ENCODE assay signal across 9 mouse cellular contexts in genomic region chr9:41153050-41153449, GRCm38 (mm10). TPM values are rescaled to one million over a fixed set of nuclear protein-coding genes. Genes with fewer than 3 reads are reported as not detected.
DNase-seq lines count a peak whose midpoint lies in the region; ATAC-seq lines count a peak whose summit lies in the region.
"Had no signal": no experiment of that assay in that cellular context is flagged by ENCODE, and none has a peak within 500 bp of the region (broad histone marks: within the 10 kb centered on the region; RNA-seq: fewer than 3 reads in every experiment).

No protein-coding gene starts in this region.

- H3K36me3 ChIP-seq in embryonic facial prominence, embryonic 10.5 days (replicated peaks), result no peaks in the 10 kb centered on the region
- no peaks in the 10 kb centered on the region for H3K36me3 ChIP-seq in liver, embryonic 12.5 days

- ATAC-seq in liver, embryonic 12.5 days, result no peak

- peaks cover 45% of the 10 kb centered on the region for H3K4me1 ChIP-seq in embryonic facial prominence, embryonic 10.5 days
- peaks cover 77% of the 10 kb centered on the region for H3K4me1 ChIP-seq in liver, embryonic 12.5 days

- peaks cover 42% of the 10 kb centered on the region for H3K27me3 ChIP-seq in embryonic facial prominence, embryonic 10.5 days (replicated peaks; ENCODE audit: low read depth, poor library complexity, severe bottlenecking)
- peaks cover 28% of the 10 kb centered on the region for H3K27me3 ChIP-seq in liver, embryonic 12.5 days (replicated peaks)

- H3K9me3 ChIP-seq in embryonic facial prominence, embryonic 10.5 days, result no peaks in the 10 kb centered on the region
- H3K9me3 ChIP-seq in liver, embryonic 12.5 days (replicated peaks), result no peaks in the 10 kb centered on the region

- peak overlapping the region; percentile 57 for H3K27ac ChIP-seq in embryonic facial prominence, embryonic 10.5 days (replicated peaks)
- peak overlapping the region; percentile 61; the same call in 1 of the 2 replicates for H3K27ac ChIP-seq in liver, embryonic 12.5 days

- no peak overlapping the region for H3K9ac ChIP-seq in liver, embryonic 12.5 days

- no peak overlapping the region for H3K4me3 ChIP-seq in embryonic facial prominence, embryonic 10.5 days
- no peak overlapping the region for H3K4me3 ChIP-seq in liver, embryonic 12.5 days

- H3K4me2 ChIP-seq in liver, embryonic 12.5 days, result peak overlapping the region; percentile 19; the same call in 1 of the 2 replicates

- peak; percentile 20 for DNase-seq in gastrocnemius, postnatal 10 days
- DNase-seq in gastrocnemius, postnatal 36 days, result no peak
- DNase-seq in CD4-positive helper T cell, adult 2 months (ENCODE audit: low read depth, low spot score), result peak; percentile 21
- peak; percentile 24 for DNase-seq in embryonic facial prominence, embryonic 10.5 days (ENCODE audit: low spot score)
- DNase-seq in Muller cell, postnatal 12 days (ENCODE audit: inconsistent ontology term), result no peak
- no peak for DNase-seq in adrenal gland, postnatal 10 days
- DNase-seq in adrenal gland, adult 18-20 months (ENCODE audit: low spot score in 2 of 2), result no peak
- DNase-seq: cerebellum, adult 18-20 months had no signal

- intact Hi-C loops in gastrocnemius, postnatal 36 days (cut with DNase I), result no loop called here

- WGBS in embryonic facial prominence, embryonic 10.5 days, result 34% methylated on average over 5 of the region's 5 CpGs
- WGBS in liver, embryonic 12.5 days (ENCODE audit: insufficient replicate concordance), result 25% methylated on average over 5 of the region's 5 CpGs

RNA-seq across cellular contexts. Expression of gene Ubash3b, which starts 8.4 kb away (rescaled TPM):
- total RNA-seq in gastrocnemius, postnatal 10 days (2021), result 1 to 10 TPM; 2.2 to 3.3 TPM
- under 1 TPM; 0.31 to 0.81 TPM for total RNA-seq in gastrocnemius, postnatal 36 days (2021)
- 6.7 and 7.4 TPM in 2 replicates for polyA plus RNA-seq in embryonic facial prominence, embryonic 10.5 days (2016; fragmentation: Nextera tagmentation; extraction: Ambion mirVana)
- polyA plus RNA-seq in liver, embryonic 12.5 days (2016; fragmentation: Nextera tagmentation; extraction: Ambion mirVana), result 12.2 and 14.0 TPM in 2 replicates
- 1 to 10 TPM; 3.0 to 5.4 TPM for total RNA-seq in adrenal gland, postnatal 10 days (2021)
- 1 to 10 TPM; 2.0 to 2.7 TPM for total RNA-seq in adrenal gland, adult 18-20 months (2021)

Comparison
In these comparisons a context has a peak if more than half of its experiments do, and no peak if none do; other contexts are left out.
1. DNase-seq: peak in gastrocnemius, postnatal 10 days (single experiment), CD4-positive helper T cell, adult 2 months (single experiment) and embryonic facial prominence, embryonic 10.5 days (single experiment); none in gastrocnemius, postnatal 36 days (0 of 2), Muller cell, postnatal 12 days (single experiment), adrenal gland, postnatal 10 days (single experiment) and adrenal gland, adult 18-20 months (0 of 2).